Mouse (Mus musculus): ENCODE data around the gene Ttc16.

Ttc16 gene

GRCm38 (mm10) chr2:32718761-32719160, 56.7 kb downstream of the Ttc16 start:
- peak in 1 of 2 experiments; percentile 20 for DNase-seq (ENCODE audit: low spot score in 2 of 2)

- DNase-seq (ENCODE audit: low spot score in 2 of 2), result no peak
Observed at GRCm38 (mm10) chr2:32714987-32715425, 60.4 kb downstream of the Ttc16 start.

GRCm38 (mm10) chr2:32714117-32714986, 61.1 kb downstream of the Ttc16 start:
- DNase-seq (ENCODE audit: low spot score in 2 of 2), result no peak

- peak; percentile 87 to 88 for DNase-seq (ENCODE audit: low spot score in 2 of 2)
Observed at GRCm38 (mm10) chr2:32712934-32713817, 62.3 kb downstream of the Ttc16 start, which contains the start of gene Cdk9. TSS of gene Cdk9 (minus strand) at chr2:32713076.

- peak; percentile 88 to 89 for DNase-seq (ENCODE audit: low spot score in 2 of 2)
Observed at GRCm38 (mm10) chr2:32712586-32712933, 62.9 kb downstream of the Ttc16 start.

GRCm38 (mm10) chr2:32712108-32712551, 63.3 kb downstream of the Ttc16 start:
- peak in 1 of 2 experiments; percentile 36 for DNase-seq (ENCODE audit: low spot score in 2 of 2)

- DNase-seq (ENCODE audit: low spot score in 2 of 2), result no peak
Observed at GRCm38 (mm10) chr2:32711301-32712056, 64.0 kb downstream of the Ttc16 start.

GRCm38 (mm10) chr2:32710425-32710824, 65.0 kb downstream of the Ttc16 start:
- no peak for DNase-seq (ENCODE audit: low spot score in 2 of 2)

GRCm38 (mm10) chr2:32709521-32710137, 65.8 kb downstream of the Ttc16 start:
- DNase-seq (ENCODE audit: low spot score in 2 of 2), result no peak

GRCm38 (mm10) chr2:32708643-32709042, 66.8 kb downstream of the Ttc16 start:
- DNase-seq (ENCODE audit: low spot score in 2 of 2), result no peak
